Mouse (Mus musculus): ENCODE results near the gene Tmem132d. TPM values are rescaled to one million over a fixed set of nuclear protein-coding genes. Genes with fewer than 3 reads are reported as not detected.

Gene Tmem132d
- polyA plus RNA-seq, 1 experiment from 2014 or later, result 2.1 TPM

DNA sequence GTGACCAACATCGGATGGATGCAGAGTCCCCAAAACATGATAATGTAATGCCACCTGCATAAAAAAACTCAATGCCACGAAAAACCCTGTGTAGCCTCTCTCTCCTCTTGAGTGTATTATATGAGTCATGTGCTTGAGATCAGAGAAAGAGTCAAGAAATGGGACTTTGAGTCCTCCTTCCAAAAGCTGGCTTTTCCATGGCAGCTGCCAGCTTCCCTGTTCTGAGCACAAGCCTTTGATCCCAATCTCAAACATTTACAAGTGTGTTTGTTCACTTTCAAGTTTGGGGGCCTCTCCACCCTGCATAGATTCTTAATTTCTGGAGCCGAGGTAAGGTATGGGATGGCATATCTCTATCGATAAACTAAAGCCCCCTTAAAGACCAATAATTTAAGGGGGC, 8.2 kb downstream of the Tmem132d start:
- DNase-seq (ENCODE audit: low spot score), result no peak
- H3K27ac ChIP-seq (ENCODE audit: low read depth, low read length), result no peak overlapping the region
- H3K9ac ChIP-seq (ENCODE audit: low read length), result no peak overlapping the region
- WGBS, result 88% methylated on average over 4 of the region's 4 CpGs
- H3K36me3 ChIP-seq (ENCODE audit: control insufficient read depth, insufficient read depth, low read length), result no peaks in the 10 kb centered on the region
- no peak for ATAC-seq (ENCODE audit: insufficient read depth, low FRiP score, low TSS enrichment)
- no peaks in the 10 kb centered on the region for H3K4me1 ChIP-seq (ENCODE audit: control insufficient read depth, insufficient read depth, low read length)
- H3K9me3 ChIP-seq (ENCODE audit: control insufficient read depth, low read length), result peaks cover 4% of the 10 kb centered on the region; the same call in 1 of the 2 replicates
- H3K27me3 ChIP-seq (ENCODE audit: control insufficient read depth, insufficient read depth, low read length), result no peaks in the 10 kb centered on the region
- H3K4me2 ChIP-seq (ENCODE audit: low read depth), result no peak overlapping the region
- H3K4me3 ChIP-seq (ENCODE audit: low read depth, low read length), result no peak overlapping the region

DNA sequence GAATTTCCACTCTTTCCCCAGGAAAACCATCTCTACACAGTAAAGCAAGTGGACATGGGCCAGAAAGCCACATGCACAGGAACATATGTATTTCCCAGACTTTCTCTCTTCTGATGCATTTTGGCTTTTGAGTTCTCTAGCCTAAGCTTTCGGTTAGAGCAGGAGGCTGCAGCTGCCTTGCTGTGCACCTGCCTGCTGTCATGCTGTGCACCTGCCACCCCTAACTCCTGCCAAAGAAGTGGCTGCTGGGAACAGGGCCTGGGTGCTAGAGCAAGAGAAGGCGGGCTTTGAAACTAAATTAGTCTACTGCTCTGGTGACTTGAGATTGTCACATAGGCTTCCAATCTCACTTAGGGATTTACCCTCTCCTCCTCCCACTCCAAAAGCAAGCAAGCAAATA, 8.7 kb downstream of the Tmem132d start:
- Histone ChIP-seq H3K36me3 (ENCODE audit: control insufficient read depth, insufficient read depth, low read length) (no peaks in the 10 kb centered on the region), H3K9me3 (ENCODE audit: control insufficient read depth, low read length) (peaks cover 4% of the 10 kb centered on the region; the same call in 1 of the 2 replicates), H3K4me1 (ENCODE audit: control insufficient read depth, insufficient read depth, low read length) (no peaks in the 10 kb centered on the region), H3K27ac (ENCODE audit: low read depth, low read length) (no peak overlapping the region), H3K4me3 (ENCODE audit: low read depth, low read length) (no peak overlapping the region), H3K9ac (ENCODE audit: low read length) (no peak overlapping the region), H3K27me3 (ENCODE audit: control insufficient read depth, insufficient read depth, low read length) (no peaks in the 10 kb centered on the region), H3K4me2 (ENCODE audit: low read depth) (no peak overlapping the region)
- DNase-seq (ENCODE audit: low spot score) (no peak), ATAC-seq (ENCODE audit: insufficient read depth, low FRiP score, low TSS enrichment) (no peak)
- WGBS, result 81% methylated on average over 2 of the region's 2 CpGs

DNA sequence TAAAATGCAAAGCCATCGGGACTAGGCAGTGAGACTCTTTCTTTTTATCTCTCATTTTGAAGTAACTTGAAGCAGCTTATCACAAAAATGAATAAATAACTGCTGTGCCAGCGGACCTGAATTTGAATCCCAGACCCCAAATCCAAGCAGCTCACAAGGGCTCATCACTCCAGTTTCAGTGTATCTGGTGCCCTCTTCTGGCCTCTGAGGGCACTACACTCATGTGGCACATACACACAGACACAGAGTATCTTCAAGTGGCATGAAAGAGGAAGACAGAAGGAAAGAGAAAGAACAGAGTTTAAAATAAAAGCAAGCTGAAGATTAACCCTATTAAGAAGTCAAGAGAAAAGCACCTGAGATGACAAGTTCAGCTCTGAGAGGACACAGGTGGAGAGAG, 10.8 kb downstream of the Tmem132d start:
- DNase-seq (ENCODE audit: low spot score) (no peak), ATAC-seq (ENCODE audit: insufficient read depth, low FRiP score, low TSS enrichment) (no peak)
- H3K36me3 ChIP-seq (ENCODE audit: control insufficient read depth, insufficient read depth, low read length), result no peaks in the 10 kb centered on the region
- no peak overlapping the region for H3K9ac ChIP-seq (ENCODE audit: low read length)
- no peaks in the 10 kb centered on the region for H3K27me3 ChIP-seq (ENCODE audit: control insufficient read depth, insufficient read depth, low read length)
- H3K4me3 ChIP-seq (ENCODE audit: low read depth, low read length), result no peak overlapping the region
- no peaks in the 10 kb centered on the region for H3K4me1 ChIP-seq (ENCODE audit: control insufficient read depth, insufficient read depth, low read length)
- H3K27ac ChIP-seq (ENCODE audit: low read depth, low read length), result no peak overlapping the region
- 97% methylated on average over 2 of the region's 2 CpGs for WGBS
- H3K4me2 ChIP-seq (ENCODE audit: low read depth), result no peak overlapping the region
- peaks cover 4% of the 10 kb centered on the region; the same call in 1 of the 2 replicates for H3K9me3 ChIP-seq (ENCODE audit: control insufficient read depth, low read length)

DNA sequence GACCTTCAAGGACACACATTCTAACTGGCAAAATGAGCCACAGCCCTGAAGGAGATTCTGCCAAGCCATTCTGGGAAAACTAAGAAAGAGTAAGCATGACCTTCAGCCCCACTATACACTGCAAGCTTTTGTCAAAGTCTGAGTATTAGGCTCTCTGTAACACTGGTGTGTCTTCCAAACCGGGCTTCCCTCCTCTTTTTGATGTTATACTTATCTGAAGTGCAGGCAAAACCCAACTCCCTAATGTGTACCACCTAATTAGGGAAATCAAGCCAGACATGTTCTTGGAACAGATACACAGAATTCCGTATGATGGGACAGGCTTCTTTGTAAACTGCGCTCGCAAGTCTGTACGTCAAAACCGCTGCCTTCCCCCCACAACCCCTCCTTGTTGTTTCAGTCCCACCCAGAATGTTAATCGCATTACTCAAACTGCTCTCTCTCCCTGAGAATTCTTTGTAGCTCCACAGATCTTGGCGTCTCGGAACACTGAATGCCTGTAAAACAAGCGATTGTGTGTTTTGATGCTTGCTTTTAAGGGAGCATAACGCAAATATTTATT, 14.6 kb downstream of the Tmem132d start:
- no peak overlapping the region for H3K4me3 ChIP-seq (ENCODE audit: low read depth, low read length)
- no peaks in the 10 kb centered on the region for H3K4me1 ChIP-seq (ENCODE audit: control insufficient read depth, insufficient read depth, low read length)
- H3K9me3 ChIP-seq (ENCODE audit: control insufficient read depth, low read length), result peaks cover 4% of the 10 kb centered on the region; the same call in 1 of the 2 replicates
- H3K27ac ChIP-seq (ENCODE audit: low read depth, low read length), result no peak overlapping the region
- no peak overlapping the region for H3K4me2 ChIP-seq (ENCODE audit: low read depth)
- no peak for DNase-seq (ENCODE audit: low spot score)
- no peak overlapping the region for H3K9ac ChIP-seq (ENCODE audit: low read length)
- no peaks in the 10 kb centered on the region for H3K27me3 ChIP-seq (ENCODE audit: control insufficient read depth, insufficient read depth, low read length)
- ATAC-seq (ENCODE audit: insufficient read depth, low FRiP score, low TSS enrichment), result no peak
- WGBS, result 75% methylated on average over 11 of the region's 11 CpGs
- H3K36me3 ChIP-seq (ENCODE audit: control insufficient read depth, insufficient read depth, low read length), result no peaks in the 10 kb centered on the region

DNA sequence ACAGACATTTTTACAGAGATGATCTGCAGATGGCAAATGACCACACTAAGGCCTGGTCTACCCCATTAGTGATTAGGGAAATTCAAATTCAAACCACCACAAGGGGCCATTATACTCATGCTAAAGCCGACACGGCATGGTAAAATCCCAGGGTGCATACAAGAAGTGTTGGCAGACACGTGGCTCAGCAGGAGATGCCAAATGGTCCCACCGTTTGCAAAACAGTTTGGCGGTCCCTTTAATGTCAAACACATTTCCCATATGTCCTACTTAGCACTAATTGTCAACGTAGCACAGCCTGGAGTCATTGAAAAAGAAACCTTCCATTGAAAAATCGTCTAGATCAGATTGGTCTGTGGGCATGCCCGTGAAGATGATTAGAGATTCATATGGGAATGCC, 18.8 kb downstream of the Tmem132d start:
- H3K4me3 ChIP-seq (ENCODE audit: low read depth, low read length), result no peak overlapping the region
- no peaks in the 10 kb centered on the region for H3K9me3 ChIP-seq (ENCODE audit: control insufficient read depth, low read length)
- H3K36me3 ChIP-seq (ENCODE audit: control insufficient read depth, insufficient read depth, low read length), result no peaks in the 10 kb centered on the region
- no peak for ATAC-seq (ENCODE audit: insufficient read depth, low FRiP score, low TSS enrichment)
- no peaks in the 10 kb centered on the region for H3K4me1 ChIP-seq (ENCODE audit: control insufficient read depth, insufficient read depth, low read length)
- no peak overlapping the region for H3K4me2 ChIP-seq (ENCODE audit: low read depth)
- no peak for DNase-seq (ENCODE audit: low spot score)
- no peaks in the 10 kb centered on the region for H3K27me3 ChIP-seq (ENCODE audit: control insufficient read depth, insufficient read depth, low read length)
- no peak overlapping the region for H3K27ac ChIP-seq (ENCODE audit: low read depth, low read length)
- no peak overlapping the region for H3K9ac ChIP-seq (ENCODE audit: low read length)
- WGBS, result 60% methylated on average over 8 of the region's 8 CpGs

DNA sequence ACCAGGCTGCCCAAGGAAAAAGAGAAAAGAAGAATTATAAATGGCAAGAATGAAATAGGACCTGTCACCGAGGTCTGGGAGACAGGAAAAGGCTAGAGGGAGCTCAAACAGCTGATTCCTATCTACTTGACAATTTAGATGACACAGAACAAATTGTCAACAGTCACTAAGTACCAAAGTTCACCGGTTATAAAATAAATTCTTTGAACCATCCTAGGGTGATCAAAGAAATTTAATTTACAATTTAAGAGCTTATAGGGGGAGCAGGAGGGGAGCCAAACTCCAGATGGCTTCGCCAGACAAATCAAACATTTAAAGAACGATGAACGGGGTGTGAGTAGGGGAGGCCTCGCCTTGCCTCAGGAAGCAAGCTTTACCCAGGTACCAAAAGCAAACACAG, 20.6 kb downstream of the Tmem132d start:
- Histone ChIP-seq H3K9me3 (ENCODE audit: control insufficient read depth, low read length) (no peaks in the 10 kb centered on the region), H3K4me1 (ENCODE audit: control insufficient read depth, insufficient read depth, low read length) (no peaks in the 10 kb centered on the region), H3K27me3 (ENCODE audit: control insufficient read depth, insufficient read depth, low read length) (no peaks in the 10 kb centered on the region), H3K27ac (ENCODE audit: low read depth, low read length) (no peak overlapping the region), H3K4me3 (ENCODE audit: low read depth, low read length) (no peak overlapping the region), H3K4me2 (ENCODE audit: low read depth) (no peak overlapping the region), H3K9ac (ENCODE audit: low read length) (no peak overlapping the region), H3K36me3 (ENCODE audit: control insufficient read depth, insufficient read depth, low read length) (no peaks in the 10 kb centered on the region)
- DNase-seq (ENCODE audit: low spot score), result no peak
- ATAC-seq (ENCODE audit: insufficient read depth, low FRiP score, low TSS enrichment), result no peak
- 55% methylated on average over 6 of the region's 6 CpGs for WGBS

DNA sequence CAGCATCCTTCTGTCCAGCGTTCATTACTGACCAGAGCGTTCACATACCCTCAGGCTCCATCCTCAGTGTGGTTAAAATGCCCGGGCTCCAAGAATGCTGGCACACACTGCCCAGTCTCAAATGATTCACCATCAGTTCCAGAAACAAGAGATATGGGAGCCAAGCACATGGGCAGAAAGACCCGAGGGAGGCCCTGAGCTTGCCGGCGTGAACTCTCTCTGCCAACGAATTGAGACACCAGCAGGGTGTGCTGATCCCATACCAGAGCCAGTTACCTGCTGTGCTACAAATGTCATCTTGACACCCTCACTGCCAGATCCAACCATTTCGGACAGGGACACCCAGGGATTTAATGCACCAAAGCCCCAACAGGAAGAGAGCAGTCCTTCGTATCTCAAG, 25.3 kb downstream of the Tmem132d start:
- no peaks in the 10 kb centered on the region for H3K36me3 ChIP-seq (ENCODE audit: control insufficient read depth, insufficient read depth, low read length)
- no peak overlapping the region for H3K4me2 ChIP-seq (ENCODE audit: low read depth)
- H3K27me3 ChIP-seq (ENCODE audit: control insufficient read depth, insufficient read depth, low read length), result no peaks in the 10 kb centered on the region
- no peaks in the 10 kb centered on the region for H3K9me3 ChIP-seq (ENCODE audit: control insufficient read depth, low read length)
- H3K4me1 ChIP-seq (ENCODE audit: control insufficient read depth, insufficient read depth, low read length), result no peaks in the 10 kb centered on the region
- H3K27ac ChIP-seq (ENCODE audit: low read depth, low read length), result no peak overlapping the region
- DNase-seq (ENCODE audit: low spot score), result no peak
- H3K9ac ChIP-seq (ENCODE audit: low read length), result no peak overlapping the region
- WGBS, result 88% methylated on average over 9 of the region's 9 CpGs
- no peak for ATAC-seq (ENCODE audit: insufficient read depth, low FRiP score, low TSS enrichment)
- no peak overlapping the region for H3K4me3 ChIP-seq (ENCODE audit: low read depth, low read length)

DNA sequence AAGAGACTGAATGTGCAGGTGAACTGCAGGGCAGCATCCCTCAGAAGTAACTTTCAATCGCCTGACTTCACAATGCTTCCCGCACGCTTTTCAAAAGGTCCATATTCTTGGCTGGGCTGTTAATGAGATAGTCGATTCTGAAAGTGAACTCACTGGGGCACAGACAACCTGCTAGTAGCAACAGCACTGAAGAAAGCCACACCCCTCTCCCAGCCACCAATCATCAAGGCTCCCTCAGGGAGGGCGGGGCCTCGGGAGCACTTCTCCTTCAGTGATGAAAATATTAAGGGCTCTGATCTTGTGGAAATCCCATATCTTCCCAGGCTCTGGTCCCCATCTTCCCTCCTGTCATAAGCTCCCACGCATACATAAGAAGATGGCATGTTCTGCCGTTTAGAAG, 27.8 kb downstream of the Tmem132d start:
- Histone ChIP-seq H3K27ac (ENCODE audit: low read depth, low read length) (no peak overlapping the region), H3K36me3 (ENCODE audit: control insufficient read depth, insufficient read depth, low read length) (no peaks in the 10 kb centered on the region), H3K4me3 (ENCODE audit: low read depth, low read length) (no peak overlapping the region), H3K4me2 (ENCODE audit: low read depth) (no peak overlapping the region), H3K9me3 (ENCODE audit: control insufficient read depth, low read length) (no peaks in the 10 kb centered on the region), H3K4me1 (ENCODE audit: control insufficient read depth, insufficient read depth, low read length) (no peaks in the 10 kb centered on the region), H3K27me3 (ENCODE audit: control insufficient read depth, insufficient read depth, low read length) (no peaks in the 10 kb centered on the region), H3K9ac (ENCODE audit: low read length) (no peak overlapping the region)
- no peak for ATAC-seq (ENCODE audit: insufficient read depth, low FRiP score, low TSS enrichment)
- WGBS, result 92% methylated on average over 8 of the region's 8 CpGs
- no peak for DNase-seq (ENCODE audit: low spot score)

DNA sequence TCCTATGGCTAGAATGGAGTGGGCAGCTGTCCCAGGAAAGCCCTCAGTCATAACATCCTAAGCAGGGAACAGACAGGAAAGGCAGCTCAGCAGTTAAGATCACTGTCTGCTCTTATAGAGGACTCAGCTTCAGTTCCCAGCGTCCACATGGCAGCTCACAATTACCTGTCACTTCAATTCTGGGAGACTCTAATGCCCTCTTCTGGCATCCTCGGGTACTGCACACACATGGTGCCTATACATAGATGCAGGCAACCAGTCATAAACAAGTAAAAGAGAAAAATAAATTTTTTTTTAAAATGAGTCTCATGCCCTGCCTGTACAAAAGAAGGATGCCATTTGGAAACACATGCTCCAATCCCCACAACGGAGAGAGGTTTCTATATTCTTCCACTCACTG, 28.7 kb downstream of the Tmem132d start:
- Histone ChIP-seq H3K4me1 (ENCODE audit: control insufficient read depth, insufficient read depth, low read length) (no peaks in the 10 kb centered on the region), H3K4me2 (ENCODE audit: low read depth) (no peak overlapping the region), H3K36me3 (ENCODE audit: control insufficient read depth, insufficient read depth, low read length) (no peaks in the 10 kb centered on the region), H3K9ac (ENCODE audit: low read length) (no peak overlapping the region), H3K9me3 (ENCODE audit: control insufficient read depth, low read length) (no peaks in the 10 kb centered on the region), H3K27me3 (ENCODE audit: control insufficient read depth, insufficient read depth, low read length) (no peaks in the 10 kb centered on the region), H3K4me3 (ENCODE audit: low read depth, low read length) (no peak overlapping the region), H3K27ac (ENCODE audit: low read depth, low read length) (no peak overlapping the region)
- ATAC-seq (ENCODE audit: insufficient read depth, low FRiP score, low TSS enrichment), result no peak
- 91% methylated on average over 3 of the region's 3 CpGs for WGBS
- no peak for DNase-seq (ENCODE audit: low spot score)

All from neural tube, embryonic 11.5 days (tissue).